Mouse (Mus musculus): ENCODE results near the gene Tfe3. TPM values are rescaled to one million over a fixed set of nuclear protein-coding genes. Genes with fewer than 3 reads are reported as not detected.
"Not testable (repeated sequence)": the region's sequence is repeated elsewhere in the genome, so short reads cannot be mapped to it uniquely, and the experiment has no call there.

Gene Tfe3
- total RNA-seq, 2 experiments from 2014 or later = 24.0 to 29.0 TPM

- no peak for DNase-seq
- intact Hi-C loops (cut with DNase I) = no loop called here
Measured at GRCm38 (mm10) chrX:7797327-7797726, 35.0 kb downstream of the Tfe3 start.

- DNase-seq; intact Hi-C loops (cut with DNase I): not testable (repeated sequence)
Measured at GRCm38 (mm10) chrX:7802157-7802556, 39.8 kb downstream of the Tfe3 start.

- peak; percentile 22 for DNase-seq
- intact Hi-C loops (cut with DNase I) = not testable (repeated sequence)
Measured at GRCm38 (mm10) chrX:7815016-7815415, 52.7 kb downstream of the Tfe3 start.

- intact Hi-C loops (cut with DNase I) = no loop called here
- DNase-seq = peak; percentile 41
Measured at GRCm38 (mm10) chrX:7821865-7822779, 59.8 kb downstream of the Tfe3 start, which contains the start of gene Kcnd1. Gene Kcnd1 (plus strand): TSS chrX:7822289.

Small RNA genes lying within 50 kb of the gene (microRNA-seq; reads per million reads assigned to microRNA genes)
- gene Mir1198 = 100 reads per million, percentile 50 among the genes with 10 or more reads in this experiment

Other genes with a start within 250 kb of the Tfe3 start
- gene Foxp3, start 188.9 kb upstream of the Tfe3 start, total RNA-seq (2021) = under 1 TPM in 1 of 2 experiments, not detected in 1; 0.26 TPM
- 10 to 100 TPM in 1 of 2 experiments, 1 to 10 TPM in 1; 9.2 to 10.0 TPM for gene Ppp1r3f, start 188.3 kb upstream of the Tfe3 start, total RNA-seq (2021)
- 10 to 100 TPM; 24.8 to 26.3 TPM for gene Ccdc22, start 157.0 kb upstream of the Tfe3 start, total RNA-seq (2021)
- under 1 TPM in 1 of 2 experiments, not detected in 1; 0.22 TPM for gene Cacna1f, start 155.5 kb upstream of the Tfe3 start, total RNA-seq (2021)
- 100 to 1,000 TPM; 573 to 717 TPM for gene Syp, start 124.1 kb upstream of the Tfe3 start, total RNA-seq (2021)
- gene Prickle3, start 105.3 kb upstream of the Tfe3 start, total RNA-seq (2021) = 1 to 10 TPM; 1.4 to 1.9 TPM
- gene Plp2, start 91.2 kb upstream of the Tfe3 start, total RNA-seq (2021) = 10 to 100 TPM; 19.3 to 26.5 TPM
- under 1 TPM; 0.22 to 0.38 TPM for gene Magix, start 81.3 kb upstream of the Tfe3 start, total RNA-seq (2021)
- gene Gpkow, start 65.4 kb upstream of the Tfe3 start, total RNA-seq (2021) = 10 to 100 TPM; 39.0 to 42.0 TPM
- gene Wdr45, start 48.2 kb upstream of the Tfe3 start, total RNA-seq (2021) = 10 to 100 TPM; 32.0 to 34.9 TPM
- gene Gm45208, start 40.3 kb upstream of the Tfe3 start, total RNA-seq (2021) = under 1 TPM in 1 of 2 experiments, not detected in 1; 0.60 TPM
- gene Praf2, start 34.1 kb upstream of the Tfe3 start, total RNA-seq (2021) = 10 to 100 TPM; 70.0 to 84.0 TPM
- gene Ccdc120, start 11.7 kb upstream of the Tfe3 start, total RNA-seq (2021) = 10 to 100 TPM; 56.2 to 65.4 TPM
- 10 to 100 TPM; 79.8 to 81.2 TPM for gene Gripap1, start 27.2 kb downstream of the Tfe3 start, total RNA-seq (2021)
- gene Kcnd1, start 59.7 kb downstream of the Tfe3 start, total RNA-seq (2021) = 10 to 100 TPM; 10.9 to 12.9 TPM
- gene Otud5, start 78.8 kb downstream of the Tfe3 start, total RNA-seq (2021) = 10 to 100 TPM; 63.8 to 69.8 TPM
- 10 to 100 TPM; 25.4 to 27.2 TPM for gene Pim2, start 115.7 kb downstream of the Tfe3 start, total RNA-seq (2021)
- gene Slc35a2, start 121.5 kb downstream of the Tfe3 start, total RNA-seq (2021) = 10 to 100 TPM; 40.5 to 41.7 TPM
- 10 to 100 TPM; 92.7 to 98.2 TPM for gene Pqbp1, start 136.7 kb downstream of the Tfe3 start, total RNA-seq (2021)
- gene Timm17b, start 136.8 kb downstream of the Tfe3 start, total RNA-seq (2021) = 10 to 100 TPM; 46.6 to 54.4 TPM
- gene Gm10491, start 145.3 kb downstream of the Tfe3 start, total RNA-seq (2021) = not detected
- gene Gm10490, start 147.0 kb downstream of the Tfe3 start, total RNA-seq (2021) = not detected
- gene Pcsk1n, start 157.3 kb downstream of the Tfe3 start, total RNA-seq (2021) = 100 to 1,000 TPM; 188 to 204 TPM
- not detected for gene Eras, start 166.0 kb downstream of the Tfe3 start, total RNA-seq (2021)
- 10 to 100 TPM; 62.5 to 71.4 TPM for gene Hdac6, start 185.3 kb downstream of the Tfe3 start, total RNA-seq (2021)
- not detected for gene Gata1, start 215.5 kb downstream of the Tfe3 start, total RNA-seq (2021)

Data from left cerebral cortex, postnatal 4 days (tissue).